Mouse (Mus musculus): Measurements from ENCODE around the gene Igf2bp1. TPM values are rescaled to one million over a fixed set of nuclear protein-coding genes. Genes with fewer than 3 reads are reported as not detected.

Gene Igf2bp1
- total RNA-seq (2018; cell fraction: chromatin; rRNA removed) = under 1 TPM in 6 of 26 experiments, not detected in 20; 0.08 to 0.94 (median 0.44) TPM
- under 1 TPM in 3 of 26 experiments, not detected in 23; under 0.01 to 0.10 (median 0.05) TPM for total RNA-seq (2018; cell fraction: cytosol; rRNA removed)
- under 1 TPM in 3 of 26 experiments, not detected in 23; 0.08 to 0.40 (median 0.14) TPM for total RNA-seq (2018; cell fraction: nucleus; rRNA removed)
- not detected in 3 replicates for polyA plus RNA-seq (2018)

GRCm38 (mm10) chr11:96005403-96006271, at the start of gene Igf2bp1:
Gene Igf2bp1, minus strand, starts transcription at chr11:96005940.
- Histone ChIP-seq H3K27ac (no peak within 1 kb of the TSS), H3K79me2 (ENCODE audit: inconsistent target) (no peaks in the 10 kb centered on the region), H3K4me3 (ENCODE audit: inconsistent target) (no peak within 1 kb of the TSS), H3K36me3 (ENCODE audit: inconsistent target) (no peaks in the 10 kb centered on the region)
- WGBS (ENCODE audit: missing documents) = 3% methylated on average over 48 of the region's 74 CpGs

- H3K79me2 ChIP-seq (ENCODE audit: inconsistent target) = peaks cover 25% of the 10 kb centered on the region; the same call in 1 of the 2 replicates
- no peak overlapping the region for H3K27ac ChIP-seq
- H3K4me3 ChIP-seq (ENCODE audit: inconsistent target) = no peak overlapping the region
- 100% methylated on average over 3 of the region's 3 CpGs for WGBS (ENCODE audit: missing documents)
- peaks cover 67% of the 10 kb centered on the region for H3K36me3 ChIP-seq (ENCODE audit: inconsistent target)
Observed at GRCm38 (mm10) chr11:96050854-96051253, 45.1 kb upstream of the Igf2bp1 start.

GRCm38 (mm10) chr11:96049939-96050338, 44.2 kb upstream of the Igf2bp1 start:
- Histone ChIP-seq H3K4me3 (ENCODE audit: inconsistent target) (no peak overlapping the region), H3K79me2 (ENCODE audit: inconsistent target) (peaks cover 18% of the 10 kb centered on the region; the same call in 1 of the 2 replicates), H3K27ac (no peak overlapping the region), H3K36me3 (ENCODE audit: inconsistent target) (peaks cover 66% of the 10 kb centered on the region)
- 93% methylated on average over 4 of the region's 4 CpGs for WGBS (ENCODE audit: missing documents)

- 90% methylated on average over 4 of the region's 4 CpGs for WGBS (ENCODE audit: missing documents)
- peaks cover 63% of the 10 kb centered on the region for H3K36me3 ChIP-seq (ENCODE audit: inconsistent target)
- no peak overlapping the region for H3K27ac ChIP-seq
- H3K4me3 ChIP-seq (ENCODE audit: inconsistent target) = no peak overlapping the region
- peaks cover 3% of the 10 kb centered on the region; the same call in 1 of the 2 replicates for H3K79me2 ChIP-seq (ENCODE audit: inconsistent target)
Observed at GRCm38 (mm10) chr11:96047469-96048373, 42.0 kb upstream of the Igf2bp1 start.

- no peak overlapping the region for H3K4me3 ChIP-seq (ENCODE audit: inconsistent target)
- peaks cover 62% of the 10 kb centered on the region for H3K36me3 ChIP-seq (ENCODE audit: inconsistent target)
- H3K79me2 ChIP-seq (ENCODE audit: inconsistent target) = no peaks in the 10 kb centered on the region
- no peak overlapping the region for H3K27ac ChIP-seq
- 90% methylated on average over 2 of the region's 2 CpGs for WGBS (ENCODE audit: missing documents)
Observed at GRCm38 (mm10) chr11:96046793-96047192, 41.1 kb upstream of the Igf2bp1 start.

GRCm38 (mm10) chr11:96046028-96046427, 40.3 kb upstream of the Igf2bp1 start:
- Histone ChIP-seq H3K79me2 (ENCODE audit: inconsistent target) (no peaks in the 10 kb centered on the region), H3K36me3 (ENCODE audit: inconsistent target) (peaks cover 58% of the 10 kb centered on the region), H3K27ac (no peak overlapping the region), H3K4me3 (ENCODE audit: inconsistent target) (no peak overlapping the region)
- WGBS (ENCODE audit: missing documents) = 68% methylated on average over 5 of the region's 8 CpGs

- Histone ChIP-seq H3K36me3 (ENCODE audit: inconsistent target) (peaks cover 55% of the 10 kb centered on the region), H3K27ac (no peak overlapping the region), H3K4me3 (ENCODE audit: inconsistent target) (no peak overlapping the region), H3K79me2 (ENCODE audit: inconsistent target) (no peaks in the 10 kb centered on the region)
- WGBS (ENCODE audit: missing documents) = 90% methylated on average over 11 of the region's 11 CpGs
Observed at GRCm38 (mm10) chr11:96044803-96045567, 39.2 kb upstream of the Igf2bp1 start.

- H3K27ac ChIP-seq = no peak overlapping the region
- H3K4me3 ChIP-seq (ENCODE audit: inconsistent target) = no peak overlapping the region
- 93% methylated on average over 1 of the region's 1 CpGs for WGBS (ENCODE audit: missing documents)
Observed at GRCm38 (mm10) chr11:96038560-96038959, 32.8 kb upstream of the Igf2bp1 start.

GRCm38 (mm10) chr11:96037499-96037898, 31.8 kb upstream of the Igf2bp1 start:
- Histone ChIP-seq H3K79me2 (ENCODE audit: inconsistent target) (peaks cover 24% of the 10 kb centered on the region), H3K4me3 (ENCODE audit: inconsistent target) (no peak overlapping the region), H3K27ac (no peak overlapping the region), H3K36me3 (ENCODE audit: inconsistent target) (peaks cover 35% of the 10 kb centered on the region)
- 93% methylated on average over 4 of the region's 5 CpGs for WGBS (ENCODE audit: missing documents)

More at GRCm38 (mm10) chr11:96038560-96038959, 32.8 kb upstream of the Igf2bp1 start:
- Histone ChIP-seq H3K36me3 (ENCODE audit: inconsistent target) (peaks cover 42% of the 10 kb centered on the region), H3K79me2 (ENCODE audit: inconsistent target) (peaks cover 24% of the 10 kb centered on the region)

GRCm38 (mm10) chr11:96035133-96035532, 29.4 kb upstream of the Igf2bp1 start:
- Histone ChIP-seq H3K79me2 (ENCODE audit: inconsistent target) (peaks cover 24% of the 10 kb centered on the region), H3K4me3 (ENCODE audit: inconsistent target) (peak overlapping the region; percentile 98), H3K36me3 (ENCODE audit: inconsistent target) (peaks cover 19% of the 10 kb centered on the region), H3K27ac (peak overlapping the region; percentile 28; the same call in 1 of the 2 replicates)
- WGBS (ENCODE audit: missing documents) = 12% methylated on average over 6 of the region's 6 CpGs

- Histone ChIP-seq H3K36me3 (ENCODE audit: inconsistent target) (peaks cover 18% of the 10 kb centered on the region), H3K79me2 (ENCODE audit: inconsistent target) (peaks cover 24% of the 10 kb centered on the region), H3K27ac (peak within 1 kb of the TSS; percentile 43), H3K4me3 (ENCODE audit: inconsistent target) (peak within 1 kb of the TSS; percentile 98)
- under 1% methylated on average over 29 of the region's 29 CpGs for WGBS (ENCODE audit: missing documents)
Observed at GRCm38 (mm10) chr11:96034596-96035052, 28.9 kb upstream of the Igf2bp1 start, which contains the start of gene Snf8. Gene Snf8, plus strand, starts transcription at chr11:96034885.

GRCm38 (mm10) chr11:96034116-96034515, 28.4 kb upstream of the Igf2bp1 start:
- peak overlapping the region; percentile 98 for H3K4me3 ChIP-seq (ENCODE audit: inconsistent target)
- no peak overlapping the region for H3K27ac ChIP-seq
- WGBS (ENCODE audit: missing documents) = 34% methylated on average over 8 of the region's 8 CpGs
- H3K79me2 ChIP-seq (ENCODE audit: inconsistent target) = peaks cover 24% of the 10 kb centered on the region
- H3K36me3 ChIP-seq (ENCODE audit: inconsistent target) = peaks cover 15% of the 10 kb centered on the region

GRCm38 (mm10) chr11:96033264-96033663, 27.5 kb upstream of the Igf2bp1 start:
- WGBS (ENCODE audit: missing documents) = no CpG with 5 or more reads among the region's 3 CpGs
- Histone ChIP-seq H3K36me3 (ENCODE audit: inconsistent target) (peaks cover 8% of the 10 kb centered on the region; the same call in 1 of the 2 replicates), H3K4me3 (ENCODE audit: inconsistent target) (no peak overlapping the region), H3K27ac (no peak overlapping the region), H3K79me2 (ENCODE audit: inconsistent target) (peaks cover 24% of the 10 kb centered on the region)

All from macrophage (primary cell).